Mouse (Mus musculus) ES-Bruce4 (cell line): ENCODE data around the gene Tsks.

Experiments
- CTCF ChIP-seq: IDR thresholded peaks from one replicate; pipeline ENCODE4 v1.8.1; 2011; ENCODE audit warnings: low read depth, low read length
- EP300 ChIP-seq: IDR thresholded peaks from 2 replicates; pipeline ENCODE4 v1.6.1; 2011; ENCODE audit warnings: low read depth, low read length; ENCODE audit not compliant: insufficient read depth

GRCm38 (mm10) chr7:44951960-44952359, 9.0 kb downstream of the Tsks start:
- no peak for TF ChIP-seq CTCF
- TF ChIP-seq EP300, result no peak
